ENCODE assay signal across 41 mouse cellular contexts in the genomic region with DNA sequence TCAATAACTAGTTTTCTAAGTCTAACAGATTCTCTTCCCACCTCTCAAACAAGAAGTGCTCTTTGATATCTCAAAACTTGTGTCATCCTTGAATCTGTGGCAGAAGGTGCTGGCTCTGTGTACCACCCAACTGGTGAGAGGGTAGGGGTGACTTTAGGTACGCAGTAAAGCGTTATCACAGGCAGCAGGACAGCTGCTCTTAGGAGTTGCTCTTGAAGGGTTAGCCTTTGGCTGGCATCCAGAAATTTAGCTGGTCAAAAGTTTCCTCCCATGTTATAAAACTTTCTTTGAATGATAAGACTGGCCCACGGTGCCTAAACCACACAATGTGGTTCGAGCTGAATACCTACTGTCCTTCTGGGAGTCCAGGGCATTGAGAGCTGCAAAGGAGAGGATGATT. TPM values are rescaled to one million over a fixed set of nuclear protein-coding genes. Genes with fewer than 3 reads are reported as not detected.
DNase-seq lines count a peak whose midpoint lies in the region; ATAC-seq and TF ChIP-seq lines count a peak whose summit lies in the region.
"Had no signal": no experiment of that assay in that cellular context is flagged by ENCODE, and none has a peak within 500 bp of the region (broad histone marks: within the 10 kb centered on the region; RNA-seq: fewer than 3 reads in every experiment).

No protein-coding gene starts in this region.

- no peak for ATAC-seq in frontal cortex, adult (ENCODE audit: low TSS enrichment)
- no peak for ATAC-seq in forebrain, embryonic 16.5 days
- ATAC-seq: activated CD4-positive, CD25-positive, alpha-beta regulatory T cell, adult 4 months; hindbrain, embryonic 16.5 days; lung, postnatal 0 days had no signal

- WGBS in large intestine, adult 2 months = 21% methylated on average over 4 of the region's 4 CpGs
- 78% methylated on average over 4 of the region's 4 CpGs for WGBS in forebrain, embryonic 16.5 days

- TF ChIP-seq POLR2A in MEL (IDR thresholded peaks at IDR 0.05; ENCODE audit: control insufficient read depth in 1 of 2, insufficient read depth in 1 of 2, low read depth in 1 of 2, low read length in 2 of 2, poor library complexity in 1 of 2) = no peak

- no peak overlapping the region for H3K9ac ChIP-seq in MEL (ENCODE audit: control insufficient read depth, low read depth, low read length, poor library complexity, severe bottlenecking)
- no peak overlapping the region for H3K9ac ChIP-seq in forebrain, embryonic 16.5 days (replicated peaks; ENCODE audit: low read depth, low read length)
- H3K9ac ChIP-seq: embryonic facial prominence, embryonic 12.5 days; forebrain, embryonic 12.5 days; heart, embryonic 15.5 days; kidney, embryonic 15.5 days; limb, embryonic 12.5 days had no signal

- TF ChIP-seq EP300 in MEL (IDR thresholded peaks at IDR 0.05; ENCODE audit: low read depth in 1 of 2, low read length in 2 of 2) = peak; percentile 33 to 66; a peak in 3 of 4 replicates

- no peak overlapping the region for H3K4me2 ChIP-seq in forebrain, embryonic 16.5 days (ENCODE audit: low read length)
- H3K4me2 ChIP-seq: embryonic facial prominence, embryonic 12.5 days; forebrain, embryonic 12.5 days; heart, embryonic 15.5 days; kidney, embryonic 15.5 days; limb, embryonic 12.5 days; liver, embryonic 11.5 days; midbrain, embryonic 11.5 days had no signal

- peaks cover 14 to 20% of the 10 kb centered on the region in 2 experiments for H3K4me1 ChIP-seq in MEL (ENCODE audit: control insufficient read depth in 1 of 2, insufficient read depth in 2 of 2, low read length in 2 of 2)
- H3K4me1 ChIP-seq in forebrain, embryonic 16.5 days (replicated peaks; ENCODE audit: control insufficient read depth, insufficient read depth, low read length) = no peaks in the 10 kb centered on the region
- H3K4me1 ChIP-seq: embryonic facial prominence, embryonic 12.5 days; heart, embryonic 10.5 days; kidney, embryonic 15.5 days; limb, embryonic 12.5 days had no signal

- no peaks in the 10 kb centered on the region for H3K27me3 ChIP-seq in MEL (ENCODE audit: control insufficient read depth in 1 of 2, insufficient read depth in 2 of 2, low read length in 2 of 2)
- no peaks in the 10 kb centered on the region; the same call in 1 of the 2 replicates for H3K27me3 ChIP-seq in forebrain, embryonic 16.5 days (replicated peaks; ENCODE audit: control insufficient read depth, insufficient read depth, low read length)
- H3K27me3 ChIP-seq: embryonic facial prominence, embryonic 12.5 days; forebrain, embryonic 12.5 days; heart, embryonic 15.5 days; limb, embryonic 12.5 days had no signal

- H3K36me3 ChIP-seq in MEL (ENCODE audit: control insufficient read depth in 1 of 2, insufficient read depth in 2 of 2, low read length in 2 of 2) = peaks cover 0 to 35% of the 10 kb centered on the region in 2 experiments; a peak in 2 of 4 replicates
- no peaks in the 10 kb centered on the region for H3K36me3 ChIP-seq in forebrain, embryonic 16.5 days (ENCODE audit: control insufficient read depth, insufficient read depth)
- H3K36me3 ChIP-seq: embryonic facial prominence, embryonic 12.5 days; forebrain, embryonic 12.5 days; G1E; heart, embryonic 10.5 days; heart, embryonic 15.5 days; kidney, embryonic 15.5 days; limb, embryonic 12.5 days had no signal

- H3K27ac ChIP-seq in MEL (ENCODE audit: control insufficient read depth, low read depth, low read length) = peak overlapping the region; percentile 39
- H3K27ac ChIP-seq in forebrain, embryonic 16.5 days (ENCODE audit: low read length) = no peak overlapping the region
- H3K27ac ChIP-seq: embryonic facial prominence, embryonic 12.5 days; forebrain, embryonic 12.5 days; heart, embryonic 10.5 days; heart, embryonic 15.5 days; kidney, embryonic 15.5 days; layer of hippocampus, adult 2 months; left cerebral cortex, adult 2 months; limb, embryonic 12.5 days; macrophage had no signal

- peak overlapping the region; percentile 7 to 12; a peak in 2 of 4 replicates for H3K4me3 ChIP-seq in MEL (ENCODE audit: control insufficient read depth in 1 of 2, insufficient read depth in 1 of 2, low read depth in 2 of 2, low read length in 2 of 2)
- no peak overlapping the region for H3K4me3 ChIP-seq in forebrain, embryonic 16.5 days (replicated peaks; ENCODE audit: low read length)
- H3K4me3 ChIP-seq: embryonic facial prominence, embryonic 12.5 days; forebrain, embryonic 12.5 days; heart, embryonic 10.5 days; heart, embryonic 15.5 days; kidney, embryonic 15.5 days; layer of hippocampus, adult 2 months; left cerebral cortex, adult 2 months; limb, embryonic 12.5 days had no signal

- H3K9me3 ChIP-seq in MEL (replicated peaks; ENCODE audit: insufficient read depth, low read length) = no peaks in the 10 kb centered on the region
- H3K9me3 ChIP-seq in forebrain, embryonic 16.5 days (ENCODE audit: control insufficient read depth, low read length) = no peaks in the 10 kb centered on the region
- H3K9me3 ChIP-seq: embryonic facial prominence, embryonic 12.5 days; forebrain, embryonic 12.5 days; G1E; heart, embryonic 10.5 days; heart, embryonic 15.5 days; kidney, embryonic 15.5 days; limb, embryonic 12.5 days had no signal

- peaks cover 2% of the 10 kb centered on the region for H3K79me2 ChIP-seq in MEL (ENCODE audit: control insufficient read depth, insufficient read depth, low read length, poor library complexity)

- DNase-seq in MEL (ENCODE audit: low read depth, low spot score) = peak; percentile 66
- peak; percentile 10 for DNase-seq in NIH3T3 (ENCODE audit: low read depth)
- DNase-seq in large intestine, adult 2 months (ENCODE audit: low read depth, low spot score) = peak; percentile 56
- DNase-seq in spleen, postnatal 10 days (ENCODE audit: low spot score in 2 of 2) = peak; percentile 44 to 62
- DNase-seq in adrenal gland, postnatal 36 days = no peak
- no peak for DNase-seq in urinary bladder, postnatal 4 days (ENCODE audit: low spot score in 2 of 2)
- DNase-seq: adrenal gland, adult 8-10 months; cerebellum, adult 11-12 months; cerebellum, adult 9-11 months; embryo, embryonic 11 days; gastrocnemius, postnatal 25 days; heart, adult 11 months; kidney, adult 18-20 months; kidney, postnatal 25 days; thymus, postnatal 14 days had no signal

- no peak for TF ChIP-seq CTCF in MEL (IDR thresholded peaks at IDR 0.05 in 2 of 3, conservative IDR thresholded peaks at IDR 0.05 in 1 of 3; ENCODE audit: control insufficient read depth in 1 of 3, insufficient read depth in 1 of 3, low read depth in 2 of 3, low read length in 3 of 3, poor library complexity in 1 of 3, severe bottlenecking in 1 of 3)

- no peak for TF ChIP-seq RAD21 in MEL (IDR thresholded peaks at IDR 0.05; ENCODE audit: low read depth, low read length)

TF ChIP-seq in MEL, 35 proteins besides CTCF, POLR2A, EP300 and RAD21 (continues in another document):
- TF ChIP-seq ETS1 (IDR thresholded peaks at IDR 0.05; ENCODE audit: low read depth, low read length) (peak; percentile 68; the same call in 1 of the 2 replicates), HCFC1 (IDR thresholded peaks at IDR 0.05; ENCODE audit: low read depth, low read length) (no peak), GATA1 (IDR thresholded peaks at IDR 0.05; ENCODE audit: low read depth, low read length) (peak; percentile 68), RCOR1 (IDR thresholded peaks at IDR 0.05; ENCODE audit: low read depth, low read length) (peak; percentile 11; the same call in 1 of the 2 replicates), TAL1 (IDR thresholded peaks at IDR 0.05; ENCODE audit: low read length) (peak; percentile 54), NRF1 (IDR thresholded peaks at IDR 0.05; ENCODE audit: insufficient read depth, low read depth, low read length, poor library complexity, severe bottlenecking) (no peak), MAZ (IDR thresholded peaks at IDR 0.05; ENCODE audit: low read depth, low read length) (no peak), JUND (IDR thresholded peaks at IDR 0.05; ENCODE audit: low read depth, low read length) (no peak), CHD2 (IDR thresholded peaks at IDR 0.05; ENCODE audit: low read length) (no peak), ELF1 (IDR thresholded peaks at IDR 0.05; ENCODE audit: low read depth, low read length) (no peak), SIN3A (IDR thresholded peaks at IDR 0.05; ENCODE audit: low read length) (no peak), ZKSCAN1 (IDR thresholded peaks at IDR 0.05; ENCODE audit: low read depth, low read length) (no peak), USF2 (IDR thresholded peaks at IDR 0.05; ENCODE audit: borderline replicate concordance in 1 of 2, insufficient read depth in 1 of 2, low read depth in 1 of 2, low read length in 2 of 2) (no peak), MAX (IDR thresholded peaks at IDR 0.05; ENCODE audit: low read length) (no peak), POLR2AphosphoS2 (IDR thresholded peaks at IDR 0.05; ENCODE audit: low read length) (no peak), MAFK (IDR thresholded peaks at IDR 0.05; ENCODE audit: borderline replicate concordance, low read depth, low read length) (no peak), MXI1 (IDR thresholded peaks at IDR 0.05; ENCODE audit: low read depth, low read length) (no peak), NELFE (IDR thresholded peaks at IDR 0.05; ENCODE audit: low read depth, low read length) (no peak), BHLHE40 (IDR thresholded peaks at IDR 0.05; ENCODE audit: borderline replicate concordance, low read depth, low read length) (no peak), KAT2A (conservative IDR thresholded peaks at IDR 0.05; ENCODE audit: low read depth, low read length) (no peak), E2F4 (IDR thresholded peaks at IDR 0.05; ENCODE audit: borderline replicate concordance, low read depth, low read length) (no peak), UBTF (IDR thresholded peaks at IDR 0.05; ENCODE audit: borderline replicate concordance, insufficient read depth, low read depth, low read length) (no peak), USF1 (IDR thresholded peaks at IDR 0.05; ENCODE audit: low read depth, low read length) (no peak), GABPA (IDR thresholded peaks at IDR 0.05; ENCODE audit: low read depth, low read length) (no peak)

RNA-seq across cellular contexts. Expression of a gene that starts 4.5 kb away (rescaled TPM):
- total RNA-seq in MEL (2012; rRNA removed) = 53.9 and 65.4 TPM in 2 replicates
- 10 to 100 TPM; 35.9 to 51.8 TPM for polyA plus RNA-seq in MEL (2012; ENCODE audit: insufficient read depth in 1 of 2, insufficient read length in 2 of 2, low read depth in 1 of 2, low replicate concordance in 2 of 2, missing spikeins in 1 of 2)
- polyA plus RNA-seq in large intestine, adult 2 months (2012; rRNA removed) = 21.1 and 22.1 TPM in 2 replicates
- 10 to 100 TPM; 52.2 to 54.8 TPM for total RNA-seq in adrenal gland, postnatal 36 days (2021)
- 58.9 and 61.4 TPM in 2 replicates for polyA plus RNA-seq in forebrain, embryonic 16.5 days (2015; fragmentation: Nextera tagmentation; extraction: Ambion mirVana)

RNA-seq across cellular contexts. Expression of a gene that starts 18.5 kb away (rescaled TPM):
- not detected in 2 replicates for total RNA-seq in MEL (2012; rRNA removed)
- not detected for polyA plus RNA-seq in MEL (2012; ENCODE audit: insufficient read depth in 1 of 2, insufficient read length in 2 of 2, low read depth in 1 of 2, low replicate concordance in 2 of 2, missing spikeins in 1 of 2)
- not detected in 2 replicates for polyA plus RNA-seq in large intestine, adult 2 months (2012; rRNA removed)
- not detected for total RNA-seq in adrenal gland, postnatal 36 days (2021)
- polyA plus RNA-seq in forebrain, embryonic 16.5 days (2015; fragmentation: Nextera tagmentation; extraction: Ambion mirVana) = not detected in 2 replicates
- total RNA-seq: adrenal gland, adult 8-10 months; G1E; gastrocnemius, adult 18-20 months; gastrocnemius, postnatal 25 days; heart, postnatal 25 days; layer of hippocampus, adult 2 months; layer of hippocampus, postnatal 14 days; left cerebral cortex, adult 2 months; left cerebral cortex, postnatal 25 days had no signal
- polyA plus RNA-seq: activated CD4-positive, CD25-positive, alpha-beta regulatory T cell, adult 4 months; embryonic facial prominence, embryonic 12.5 days; forebrain, embryonic 12.5 days; G1E; heart, embryonic 10.5 days; heart, embryonic 15.5 days; hindbrain, embryonic 11.5 days; hindbrain, embryonic 16.5 days; kidney, embryonic 15.5 days; limb, embryonic 12.5 days; liver, embryonic 11.5 days; liver, embryonic 16.5 days; lung, postnatal 0 days; macrophage; midbrain, embryonic 11.5 days; neural tube, embryonic 14.5 days; small intestine, adult 2 months; stomach, embryonic 14.5 days had no signal

Comparison
In these comparisons a context has a peak if more than half of its experiments do, and no peak if none do; other contexts are left out.
1. DNase-seq: peak in MEL (single experiment), NIH3T3 (single experiment), large intestine, adult 2 months (single experiment) and spleen, postnatal 10 days (2 of 2); none in adrenal gland, postnatal 36 days (0 of 2) and urinary bladder, postnatal 4 days (0 of 2).